Mouse (Mus musculus) frontal cortex, postnatal 14 days (tissue): ENCODE data around the gene Pidd1.

Experiments used
- DNase-seq, 2 experiments: peaks; one replicate each; pipeline ENCODE4 v3.0.0; 2022; ENCODE audit warnings: low spot score in 2 of 2

Gene Pidd1

DNA sequence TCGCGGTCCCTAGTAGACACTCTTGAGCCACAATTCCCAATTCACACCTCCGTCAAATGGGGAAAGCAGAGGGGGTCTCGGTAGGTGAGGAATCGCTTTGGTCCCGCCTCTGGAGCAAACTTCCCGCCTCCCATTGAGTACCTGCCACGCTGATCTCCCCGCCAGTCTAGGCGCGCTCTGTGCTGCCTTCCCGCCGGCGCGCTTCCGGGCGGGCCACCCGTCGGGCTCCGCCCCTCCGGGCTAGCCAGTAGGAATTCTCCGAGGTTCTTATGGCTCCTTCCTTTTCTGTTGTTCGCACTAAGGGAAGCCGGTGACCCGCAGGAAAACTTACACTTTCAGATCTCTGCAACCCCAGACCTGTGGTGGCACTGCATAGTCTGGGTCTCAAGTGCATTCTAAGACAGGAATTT is at the start of gene Pidd1:
Pidd1 (minus strand) TSS at position 198 of the 410 bp plus-strand sequence.
- DNase-seq = no peak

DNA sequence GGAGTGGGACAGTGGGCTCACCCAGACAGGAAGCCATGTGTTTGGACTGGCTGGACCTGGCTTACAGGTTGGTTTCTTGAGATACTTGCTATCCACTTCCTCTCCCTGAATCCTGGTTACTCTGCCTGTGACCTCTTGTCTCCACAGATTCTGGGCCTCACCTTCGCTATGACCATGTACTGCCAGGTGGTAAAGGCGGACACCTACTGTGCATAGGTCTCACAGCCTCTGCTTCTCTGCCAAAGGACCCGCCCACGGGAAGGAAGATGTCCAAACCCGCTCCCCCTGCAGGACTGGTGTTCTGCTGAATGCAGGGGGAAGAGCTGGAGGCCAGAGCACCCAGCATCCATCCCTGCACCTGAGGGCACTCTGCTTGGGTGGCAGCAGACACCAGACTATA is 48.9 kb upstream of the Pidd1 start:
- no peak for DNase-seq

DNA sequence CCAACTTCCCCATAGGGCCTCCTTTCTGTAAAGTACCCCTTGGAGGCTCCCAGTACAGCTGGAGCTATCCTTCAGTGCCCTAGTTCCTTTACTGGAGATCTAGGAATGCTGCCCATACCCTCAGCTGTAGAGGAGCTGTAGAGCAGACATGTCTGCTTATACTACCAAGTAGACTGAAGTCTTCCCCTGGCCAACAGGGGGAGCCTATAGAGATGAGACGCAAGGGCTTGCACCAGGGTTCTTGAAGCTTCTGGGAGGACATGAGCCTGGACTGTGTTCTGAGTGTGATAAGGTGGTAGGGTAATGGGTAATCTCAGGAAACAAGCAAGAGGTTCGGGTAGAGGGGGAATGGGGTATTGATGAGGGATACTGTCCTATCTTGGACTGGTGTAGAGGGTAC is 47.3 kb upstream of the Pidd1 start:
- no peak for DNase-seq

DNA sequence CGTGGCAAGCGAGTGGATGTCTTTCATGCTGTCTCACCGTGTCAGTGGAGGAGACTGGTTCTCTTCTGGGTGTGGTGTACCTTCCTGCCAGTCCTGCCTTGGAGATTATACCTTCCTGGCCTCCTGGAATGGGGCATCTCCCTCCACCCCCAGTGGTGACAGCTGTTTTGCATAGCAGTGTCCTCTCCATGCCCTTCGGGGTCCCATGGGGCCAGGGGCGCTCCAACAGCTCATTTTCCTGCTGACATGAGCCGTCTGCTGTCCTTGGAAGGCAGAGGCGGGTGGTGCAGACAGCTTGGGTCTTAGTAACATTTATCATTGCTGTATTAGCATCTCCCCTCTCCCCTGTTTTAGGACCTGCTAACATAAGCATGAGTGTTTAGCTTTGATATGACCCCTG is 43.3 kb upstream of the Pidd1 start:
- no peak for DNase-seq

DNA sequence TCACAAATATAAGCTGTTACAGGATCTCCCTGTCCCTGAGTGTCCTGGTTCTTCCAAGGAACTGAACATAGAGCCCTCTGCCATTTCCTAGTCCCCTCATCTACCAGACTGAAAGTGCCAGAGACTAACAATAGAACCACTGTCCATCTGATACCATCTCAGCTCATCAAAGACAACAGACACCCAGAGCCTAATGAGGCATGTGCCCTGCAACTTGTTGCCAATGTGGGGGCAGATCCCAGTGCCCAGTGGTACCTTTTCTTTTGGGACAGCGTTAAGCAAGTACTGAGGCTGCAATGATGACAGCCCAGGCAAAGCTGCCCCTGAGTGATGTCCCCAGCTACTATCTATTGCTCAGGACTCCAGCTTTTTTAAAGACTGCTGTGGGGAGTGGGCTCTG is 42.4 kb upstream of the Pidd1 start:
- DNase-seq = no peak

DNA sequence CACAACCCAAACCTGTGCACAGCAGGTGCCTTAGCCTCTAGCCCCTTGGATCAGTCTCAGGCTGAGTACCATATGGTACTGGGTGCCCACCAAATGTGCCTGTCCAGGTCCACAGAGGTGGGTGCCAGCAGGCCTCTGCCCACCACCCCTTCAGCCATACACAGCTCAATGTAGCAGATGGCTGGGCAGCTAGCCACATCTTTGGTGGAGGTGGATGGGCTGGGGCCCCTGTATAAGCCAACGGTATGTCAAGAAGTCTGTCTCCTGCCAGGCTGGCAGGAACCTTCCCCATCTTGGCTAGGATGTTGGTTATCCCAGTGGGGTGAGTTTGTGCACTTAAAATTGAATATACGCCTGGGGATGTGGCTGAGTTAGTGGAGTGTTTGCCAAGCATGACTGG is 41.8 kb upstream of the Pidd1 start:
- no peak for DNase-seq

DNA sequence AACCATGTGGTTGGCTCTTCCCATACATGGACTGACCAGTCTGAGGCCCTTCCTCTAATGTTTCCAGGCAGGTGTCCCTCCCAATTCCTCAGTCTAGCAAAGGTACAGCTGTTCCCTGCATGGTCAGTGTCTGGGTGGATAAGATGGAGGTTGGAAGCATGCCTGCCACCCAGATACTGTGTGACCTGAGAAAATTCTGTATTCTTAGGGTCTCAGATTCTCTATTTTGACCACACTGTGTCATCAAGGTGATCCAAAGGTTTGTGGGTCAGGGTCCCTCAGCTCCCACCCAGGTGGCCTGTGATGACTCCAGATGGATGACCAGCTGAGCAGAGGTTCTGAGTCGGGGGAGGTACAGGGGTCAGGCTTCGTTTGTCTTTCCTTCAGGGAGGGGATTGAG is 41.4 kb upstream of the Pidd1 start:
- no peak for DNase-seq

DNA sequence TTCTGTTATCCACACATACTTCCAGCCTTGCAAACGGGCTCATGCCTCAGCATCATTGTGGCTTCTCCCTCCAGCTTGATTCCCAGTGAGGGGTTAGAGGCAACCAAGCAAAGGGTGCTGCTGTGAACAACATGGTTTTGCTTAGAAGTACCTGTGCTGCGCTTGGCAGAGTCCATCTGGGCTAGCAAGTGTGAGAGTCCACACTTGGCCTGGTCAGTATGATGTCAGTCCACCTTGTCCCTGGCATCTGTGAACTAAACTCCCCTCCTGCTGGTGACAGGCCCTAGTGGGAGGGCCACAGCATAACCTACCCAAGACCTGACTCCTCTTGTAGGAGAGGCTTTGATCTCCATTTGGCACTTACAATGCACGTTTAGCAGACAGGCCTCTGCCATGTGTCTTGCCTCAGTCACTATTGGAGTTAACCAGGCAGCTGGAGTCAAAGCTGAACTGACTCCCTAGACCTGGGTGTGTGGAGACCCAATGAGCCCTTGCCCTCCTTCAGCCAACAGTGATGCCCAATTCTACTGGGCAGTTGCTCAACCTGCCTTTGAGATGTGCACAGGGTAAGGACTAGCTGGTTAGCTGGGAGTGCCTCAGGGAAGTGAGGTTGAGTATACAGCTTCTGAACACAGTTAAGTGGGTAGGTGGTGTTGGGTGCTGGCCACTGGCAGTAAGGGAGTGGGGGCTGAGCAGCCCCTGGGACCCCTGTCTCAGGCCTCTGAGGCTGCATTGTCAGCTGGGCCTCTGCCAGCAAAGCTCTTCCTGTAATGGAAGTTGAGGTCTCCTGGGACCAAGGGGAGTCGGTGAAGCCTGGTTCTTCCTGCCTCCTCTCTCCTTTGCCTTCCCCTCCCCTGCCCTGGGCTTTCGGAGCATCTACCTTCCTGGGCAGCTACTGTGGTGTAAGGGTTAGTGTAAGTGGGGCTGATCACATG is 40.6 kb upstream of the Pidd1 start:
- no peak for DNase-seq

DNA sequence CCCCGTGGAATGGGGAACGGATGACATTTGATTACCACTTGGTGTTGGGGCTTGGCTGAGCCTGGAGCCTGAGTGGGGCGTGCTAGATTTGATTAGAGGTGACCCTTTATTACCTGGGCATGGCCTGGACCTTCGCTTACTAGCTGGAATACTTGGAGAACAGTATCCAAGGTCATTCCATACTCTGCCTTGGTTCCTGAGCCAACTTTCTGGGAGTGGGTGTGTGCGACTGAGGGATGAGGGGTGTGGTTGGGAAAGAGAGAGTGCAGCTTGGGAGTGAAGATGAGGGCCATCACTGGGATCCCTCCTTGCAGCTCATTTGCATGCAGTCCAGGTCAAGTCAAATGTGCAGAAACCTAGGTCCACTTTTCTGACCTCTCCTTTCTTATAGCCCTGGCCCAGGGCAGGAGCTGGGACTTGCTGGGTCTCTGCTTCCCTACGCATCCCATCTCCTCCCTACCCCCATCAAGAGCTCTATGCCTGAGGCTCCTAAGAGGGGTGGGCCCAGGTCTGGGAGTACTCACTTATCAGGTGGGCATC is 39.4 kb upstream of the Pidd1 start:
- DNase-seq = no peak

DNA sequence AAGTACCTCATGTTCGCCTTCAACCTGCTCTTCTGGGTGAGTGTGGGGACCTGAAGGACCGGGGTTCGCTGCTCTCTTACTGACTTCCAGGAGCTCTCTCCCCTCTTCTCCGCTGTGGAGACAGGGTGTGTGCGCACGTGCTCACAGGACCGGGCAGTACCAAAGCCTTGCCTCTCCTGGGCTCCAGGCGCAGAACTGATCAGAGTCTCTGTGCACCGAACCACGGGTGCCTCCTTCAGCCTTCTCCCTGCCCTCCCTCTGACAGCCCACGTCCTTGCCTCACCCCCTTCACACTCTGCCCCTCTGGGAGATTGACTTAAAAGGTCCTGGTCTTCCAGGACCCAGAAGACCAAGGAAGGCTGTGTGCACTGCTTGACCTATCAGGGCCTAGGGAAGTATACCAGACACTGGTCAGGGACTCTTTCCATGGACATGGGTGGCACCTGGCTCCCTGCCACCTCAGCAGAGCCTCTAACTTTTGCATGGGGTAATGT is 38.8 kb upstream of the Pidd1 start:
- DNase-seq = no peak

DNA sequence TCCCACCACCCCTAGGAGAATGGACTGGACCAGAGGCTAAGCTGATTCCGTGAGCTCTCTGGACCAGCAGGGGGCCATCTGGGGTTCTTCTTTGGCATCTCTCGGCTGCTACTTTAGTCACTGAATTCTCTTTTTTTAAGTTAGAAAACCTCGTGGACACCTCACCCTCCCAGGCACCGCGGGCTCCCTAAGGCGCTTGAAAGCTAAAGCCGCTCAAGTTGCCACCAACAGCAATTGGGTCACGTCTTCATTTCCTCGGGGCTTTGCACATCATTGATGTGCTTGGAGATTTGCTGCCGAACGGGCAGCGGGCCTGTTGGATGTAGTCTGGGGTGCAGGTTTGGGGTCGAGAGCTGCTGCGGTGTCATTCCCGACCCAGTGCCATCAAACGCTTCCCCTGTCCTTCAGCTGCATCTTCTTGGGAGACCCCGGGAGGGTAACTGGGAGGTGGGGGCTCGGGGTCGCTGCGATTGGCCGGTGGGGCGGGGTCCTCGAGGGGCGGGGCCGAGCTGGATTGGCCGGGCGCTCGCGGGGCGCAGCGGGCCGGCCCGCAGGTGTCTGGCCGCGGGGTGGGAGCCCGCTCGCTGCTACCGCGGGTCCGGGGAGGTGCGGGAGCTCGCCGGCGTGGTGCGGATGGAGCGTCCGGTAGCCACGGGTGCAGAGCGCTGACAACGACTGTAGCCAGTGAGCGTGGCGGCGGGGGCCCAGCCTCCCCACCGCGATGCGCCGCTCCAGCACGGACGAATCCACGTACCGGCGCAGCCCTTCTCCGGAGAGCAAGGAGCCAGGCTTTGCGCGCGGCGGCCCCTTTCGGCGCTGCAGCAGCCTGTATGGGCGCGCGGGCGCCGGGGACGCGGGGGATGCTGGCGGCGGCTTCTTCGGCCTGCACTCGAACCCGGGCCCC is 37.9 kb upstream of the Pidd1 start:
- DNase-seq = no peak

DNA sequence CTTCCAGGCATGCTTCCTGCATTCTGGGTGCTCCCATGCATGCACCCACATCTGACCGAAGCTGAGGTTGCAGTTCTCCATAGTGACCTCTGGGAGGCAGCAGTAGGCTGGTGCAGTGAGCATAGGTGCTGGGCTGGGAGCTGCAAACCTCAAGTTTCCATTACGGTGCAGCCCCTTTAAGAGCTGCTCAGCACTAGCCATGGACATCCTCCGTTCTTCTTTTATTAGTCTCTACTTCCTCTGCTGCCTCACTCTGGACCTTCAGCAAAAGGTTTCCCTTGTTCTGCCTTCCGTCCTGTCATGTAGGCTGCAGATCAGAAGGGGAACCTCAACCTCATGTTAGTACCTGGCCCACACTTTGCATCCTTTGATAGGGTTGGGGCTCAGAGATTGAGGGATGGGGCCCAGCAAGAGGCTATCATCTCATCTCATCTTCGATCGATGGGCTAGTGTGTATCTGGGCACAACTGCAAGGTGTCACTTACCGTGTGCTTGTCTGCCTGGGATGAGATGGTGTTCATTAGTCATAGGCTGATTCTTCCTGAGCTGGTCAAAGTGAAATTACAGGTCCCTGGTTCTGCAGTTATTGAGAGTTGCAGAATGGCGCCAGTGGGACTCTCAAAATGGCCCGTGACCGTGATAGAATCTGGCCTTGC is 37.1 kb upstream of the Pidd1 start:
- peak in 1 of 2 experiments; percentile 57 for DNase-seq

DNA sequence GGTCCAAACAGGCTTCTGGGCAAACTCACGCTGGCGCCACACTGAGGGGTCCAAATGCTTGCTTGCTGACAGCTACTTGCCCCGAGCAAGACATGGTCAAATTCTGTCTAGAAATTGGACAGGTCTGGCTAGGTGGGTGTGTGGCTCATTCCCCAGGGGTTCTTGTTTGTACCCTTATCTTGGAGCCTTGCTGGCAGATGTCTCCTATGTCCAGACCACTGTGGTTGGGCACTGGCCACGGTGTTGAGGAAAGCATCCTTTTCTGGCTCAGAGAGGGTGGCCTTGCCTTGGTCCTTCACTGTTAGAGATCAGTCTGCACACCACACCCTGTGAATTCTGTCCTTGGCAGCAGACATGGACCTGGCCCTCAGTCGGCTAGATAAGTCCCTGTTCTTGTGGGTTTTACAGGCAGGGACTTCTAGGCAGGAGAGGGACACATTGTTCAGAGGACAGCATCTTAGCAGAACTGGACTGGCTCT is 34.5 kb upstream of the Pidd1 start:
- no peak for DNase-seq

DNA sequence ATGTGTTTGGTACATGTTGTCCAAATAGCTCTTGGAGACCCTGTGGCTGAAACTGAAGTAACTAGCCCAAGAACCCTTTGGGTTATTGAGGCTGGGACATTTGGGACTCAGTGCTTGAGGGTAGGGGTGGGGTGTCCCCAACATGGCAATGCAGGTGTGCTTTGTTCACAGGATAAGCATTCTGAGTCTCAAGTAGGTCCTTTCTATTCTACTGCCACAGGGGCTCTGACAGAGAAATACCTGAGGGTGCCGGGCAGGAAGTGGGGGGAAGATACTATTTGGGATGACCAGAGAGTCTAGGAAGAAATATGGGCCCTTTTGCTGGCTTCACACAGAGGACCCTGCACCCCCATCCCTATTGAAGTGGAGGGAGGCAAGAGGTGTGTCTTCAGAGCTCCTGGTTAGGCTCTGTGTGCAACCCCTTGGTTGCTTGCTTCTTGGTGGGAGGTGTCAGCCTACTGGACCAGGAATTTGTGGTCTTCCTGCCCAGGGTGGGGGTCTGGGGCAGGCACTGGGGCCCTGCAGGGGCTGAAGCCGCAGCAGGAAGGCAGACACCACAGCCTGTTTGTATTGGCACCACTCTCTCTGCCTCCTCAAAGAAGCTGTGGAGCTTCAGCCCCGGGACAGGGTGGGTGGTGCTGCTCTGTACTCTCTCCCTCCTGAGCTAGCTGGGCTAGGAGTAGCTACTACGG is 33.9 kb upstream of the Pidd1 start:
- no peak for DNase-seq

DNA sequence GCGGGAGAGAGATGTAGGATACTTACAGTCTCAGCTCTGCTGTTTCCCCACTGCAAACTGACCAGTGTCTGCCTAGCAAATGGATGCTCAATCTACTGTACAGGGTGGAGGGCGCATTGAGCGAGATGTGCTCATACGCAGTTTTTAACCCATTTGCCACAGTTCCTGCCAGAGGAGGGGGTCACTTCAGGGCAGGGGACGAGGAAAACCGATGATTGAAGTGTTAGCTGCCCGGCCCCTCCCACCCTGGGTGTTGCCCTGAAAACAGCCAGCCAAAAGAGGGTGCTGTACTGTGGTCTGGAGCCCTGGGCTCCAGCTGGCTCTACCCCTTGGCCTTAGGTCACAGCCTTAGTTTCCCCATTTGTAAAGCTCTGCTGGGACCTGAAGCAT is 33.2 kb upstream of the Pidd1 start:
- no peak for DNase-seq

DNA sequence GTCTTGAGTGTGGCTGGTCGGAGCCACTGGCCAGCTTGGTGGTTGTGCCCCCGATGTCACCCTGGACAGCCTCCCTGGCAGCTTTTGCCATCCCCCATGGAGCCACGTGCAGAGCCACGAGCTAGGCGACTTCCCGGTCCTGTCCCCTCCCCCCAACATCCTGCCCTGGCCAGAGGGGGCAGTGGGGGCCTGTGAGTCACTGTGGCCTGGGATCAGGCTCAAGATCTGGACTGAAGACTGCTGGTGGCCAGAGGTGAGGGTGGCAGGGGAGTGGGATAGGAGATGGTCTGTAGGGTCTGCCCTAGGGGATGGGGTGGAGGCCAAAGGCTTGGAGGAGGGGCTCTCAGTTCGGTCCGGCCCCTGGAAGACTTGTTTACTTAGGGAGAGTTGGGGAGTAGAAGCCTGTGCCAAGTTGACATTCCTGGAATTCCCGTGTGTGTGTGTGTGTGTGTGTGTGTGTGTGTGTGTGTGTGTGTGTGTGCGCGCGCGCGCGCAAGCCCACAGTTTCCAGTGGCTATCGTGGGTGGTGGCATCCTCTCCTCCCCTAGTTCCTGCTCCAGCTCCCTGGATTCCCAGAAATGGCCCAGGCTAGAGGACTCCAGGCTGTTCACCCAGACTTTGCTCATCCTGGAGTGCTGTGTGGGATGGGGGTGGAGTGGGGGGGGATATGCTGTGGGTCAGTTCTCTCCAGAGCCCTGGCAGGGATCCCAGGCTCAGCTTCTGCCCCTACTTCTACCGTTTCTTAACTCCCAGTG is 32.6 kb upstream of the Pidd1 start:
- no peak for DNase-seq

DNA sequence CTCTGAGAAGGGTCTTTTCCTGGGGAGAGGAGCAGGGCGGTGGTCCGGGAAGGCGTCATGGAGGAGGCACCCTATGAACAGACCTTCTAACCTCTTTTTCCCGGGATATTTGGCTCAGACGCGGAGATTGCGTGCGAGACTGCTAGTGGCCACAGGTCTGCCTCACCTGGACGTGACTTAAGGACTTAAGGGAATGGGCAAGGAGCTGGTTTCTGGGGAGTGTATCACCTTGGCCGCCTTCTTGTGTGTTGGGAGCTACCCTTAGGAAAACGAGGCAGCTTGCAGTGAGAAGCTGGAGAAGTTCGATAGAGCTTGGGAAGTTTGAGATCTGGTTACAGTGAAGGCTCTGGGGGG is 32.0 kb upstream of the Pidd1 start:
- DNase-seq = no peak

DNA sequence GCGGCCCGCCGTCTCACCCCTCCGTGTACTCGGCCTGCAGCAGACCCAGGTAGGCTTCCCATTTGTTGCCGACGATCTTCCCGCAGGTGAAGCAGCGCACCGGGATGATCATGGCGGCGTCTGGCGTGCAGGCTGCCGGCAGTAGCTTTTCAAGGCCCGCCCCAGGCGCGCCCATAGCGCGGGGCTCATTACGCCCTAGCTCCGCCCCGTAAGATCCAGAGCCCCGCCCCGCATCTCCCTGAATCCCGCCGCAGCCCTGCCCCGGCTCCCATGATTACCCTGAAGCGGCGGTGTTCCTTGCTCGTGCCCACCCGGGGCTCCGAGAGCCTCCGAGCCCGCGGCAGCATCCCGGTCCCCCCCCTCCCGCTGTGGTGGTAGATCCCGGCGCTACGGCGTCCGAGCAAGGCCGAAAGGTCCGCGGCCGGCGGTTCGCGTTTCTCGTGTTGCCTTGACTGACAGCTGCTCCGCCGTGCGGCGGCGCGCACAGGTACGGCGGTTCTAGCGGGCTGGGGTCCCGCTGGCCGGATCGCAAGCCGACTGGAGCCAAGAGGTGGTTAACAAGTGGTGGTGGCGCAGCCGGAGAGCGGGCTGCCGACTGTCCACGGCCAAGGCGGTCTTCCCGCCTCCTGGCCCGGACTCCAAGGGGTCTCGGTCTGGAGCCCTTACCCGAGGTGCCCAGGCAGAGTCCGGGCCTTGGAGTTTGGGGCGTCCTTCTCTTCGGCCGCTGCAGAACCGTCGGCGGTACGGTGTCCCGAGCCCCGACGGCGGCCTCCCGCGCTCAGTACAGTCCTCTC is 31.4 kb upstream of the Pidd1 start, which contains the start of the genes Polr2l and Tspan4:
Polr2l (minus strand) TSS at position 122 of the 794 bp plus-strand sequence.
Tspan4 (plus strand) TSS at position 230 of the 794 bp plus-strand sequence.
- DNase-seq = peak; percentile 72 to 78

DNA sequence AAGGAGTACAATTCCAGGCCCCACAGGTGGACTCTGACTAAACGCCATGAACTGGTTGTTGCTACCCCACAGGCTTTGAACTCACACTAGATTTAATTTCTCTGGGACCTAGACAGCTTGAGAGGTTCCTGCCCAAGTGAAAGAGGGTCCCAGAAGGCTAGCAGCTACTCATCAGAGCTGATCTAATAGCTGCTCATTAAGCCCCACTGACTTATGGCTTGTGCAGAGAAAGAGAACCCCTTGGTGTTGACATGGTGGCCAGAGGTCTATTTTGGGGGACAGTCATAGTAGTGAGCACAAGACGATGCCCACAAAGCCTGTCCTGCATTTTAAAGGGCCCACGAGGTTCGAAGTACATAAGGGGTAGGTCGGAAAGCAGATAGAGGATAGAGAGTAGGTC is 30.3 kb upstream of the Pidd1 start:
- DNase-seq = no peak
